Mouse (Mus musculus): ENCODE data around the gene Ptgfrn.

GRCm38 (mm10) chr3:101070796-101071235 lies 39.3 kb downstream of the Ptgfrn start:
- TF ChIP-seq GATA1 (IDR thresholded peaks at IDR 0.05; ENCODE audit: low read length): no peak
- TF ChIP-seq TAL1 (IDR thresholded peaks at IDR 0.05; ENCODE audit: low read length): no peak

Measured in erythroblast, embryonic 14.5 days (primary cell).